ENCODE assay signal across 9 mouse cellular contexts in the genomic region with DNA sequence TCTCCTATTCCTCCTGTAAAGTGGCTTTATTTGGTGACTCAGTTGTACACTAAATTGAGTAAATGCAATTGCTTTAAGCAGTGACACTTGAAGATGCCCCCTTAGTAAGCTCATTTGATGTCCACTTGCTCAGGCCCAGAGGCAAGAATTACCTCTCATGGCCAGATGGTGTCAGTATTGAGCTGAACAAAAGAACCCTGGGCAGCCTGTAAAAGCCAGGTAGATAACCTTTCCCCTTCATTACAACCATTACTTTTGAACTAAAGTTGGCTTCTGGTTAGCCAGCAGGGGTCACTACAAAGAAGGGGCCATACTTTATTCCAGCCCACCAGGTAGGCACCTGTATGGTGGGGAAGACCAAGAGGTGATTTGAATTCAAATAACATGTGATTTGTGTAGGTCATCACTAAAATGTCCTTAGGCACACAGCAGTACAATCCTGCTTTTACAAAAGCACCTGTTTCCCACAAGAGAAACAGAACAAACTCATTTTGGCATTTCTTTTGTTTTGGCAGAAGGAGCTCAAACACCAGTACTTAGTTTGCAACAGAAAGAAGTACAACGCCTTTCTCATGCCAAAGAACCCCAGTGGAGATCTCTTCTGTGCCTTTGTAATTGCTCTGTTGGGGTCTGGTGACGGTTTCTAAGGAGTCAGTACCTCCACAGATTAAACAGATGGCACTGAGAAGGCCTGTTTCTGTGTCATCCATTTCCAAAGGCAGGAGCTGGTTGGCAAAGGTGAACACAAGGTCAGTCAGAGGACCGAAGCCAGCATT.
DNase-seq lines count a peak whose midpoint lies in the region; ATAC-seq lines count a peak whose summit lies in the region.
"Had no signal": no experiment of that assay in that cellular context is flagged by ENCODE, and none has a peak within 500 bp of the region (broad histone marks: within the 10 kb centered on the region; RNA-seq: fewer than 3 reads in every experiment).

No protein-coding gene starts in this region.

- H3K27me3 ChIP-seq in embryonic facial prominence, embryonic 11.5 days (ENCODE audit: control insufficient read depth, insufficient read depth, low read length) = no peaks in the 10 kb centered on the region
- H3K27me3 ChIP-seq in heart, embryonic 16.5 days (ENCODE audit: control insufficient read depth, insufficient read depth, low read length) = no peaks in the 10 kb centered on the region
- no peaks in the 10 kb centered on the region for H3K27me3 ChIP-seq in lung, embryonic 16.5 days (ENCODE audit: control insufficient read depth, insufficient read depth, low read depth, low read length)
- H3K27me3 ChIP-seq: liver, embryonic 15.5 days had no signal

- ATAC-seq in embryonic facial prominence, embryonic 11.5 days (replicated peaks; ENCODE audit: insufficient number of reproducible peaks, low FRiP score, low TSS enrichment, low read depth) = no peak
- no peak for ATAC-seq in heart, embryonic 16.5 days (replicated peaks; ENCODE audit: extremely low read depth, insufficient read depth, low FRiP score)
- ATAC-seq in lung, embryonic 16.5 days (ENCODE audit: low read depth) = peak; percentile 44

- H3K4me1 ChIP-seq in embryonic facial prominence, embryonic 11.5 days (ENCODE audit: control insufficient read depth, insufficient read depth, low read length) = no peaks in the 10 kb centered on the region
- H3K4me1 ChIP-seq in heart, embryonic 16.5 days (ENCODE audit: control insufficient read depth, insufficient read depth, low read length) = peaks cover 9% of the 10 kb centered on the region
- H3K4me1 ChIP-seq in lung, embryonic 16.5 days (replicated peaks; ENCODE audit: control insufficient read depth, insufficient read depth, low read length) = no peaks in the 10 kb centered on the region; the same call in 1 of the 2 replicates
- H3K4me1 ChIP-seq: liver, embryonic 15.5 days had no signal

- peak; percentile 71 for DNase-seq in gastrocnemius, adult 18-20 months (ENCODE audit: low spot score)
- DNase-seq in gastrocnemius, postnatal 25 days = no peak
- peak; percentile 26 for DNase-seq in adrenal gland, postnatal 25 days
- DNase-seq in embryonic facial prominence, embryonic 11.5 days (ENCODE audit: low spot score) = peak; percentile 76
- peak; percentile 69 for DNase-seq in kidney, postnatal 14 days
- peak; percentile 80 for DNase-seq in retina, postnatal 1 day

- no peaks in the 10 kb centered on the region for H3K9me3 ChIP-seq in embryonic facial prominence, embryonic 11.5 days (replicated peaks; ENCODE audit: control insufficient read depth, low read length)
- H3K9me3 ChIP-seq in heart, embryonic 16.5 days (replicated peaks; ENCODE audit: control insufficient read depth, low read length) = no peaks in the 10 kb centered on the region
- H3K9me3 ChIP-seq in lung, embryonic 16.5 days (ENCODE audit: control insufficient read depth, low read length) = no peaks in the 10 kb centered on the region
- H3K9me3 ChIP-seq: liver, embryonic 15.5 days had no signal

- no peak overlapping the region for H3K4me3 ChIP-seq in embryonic facial prominence, embryonic 11.5 days (ENCODE audit: low read depth, low read length)
- H3K4me3 ChIP-seq in heart, embryonic 16.5 days (ENCODE audit: low read length) = no peak overlapping the region
- H3K4me3 ChIP-seq in lung, embryonic 16.5 days (ENCODE audit: low read length) = no peak overlapping the region
- H3K4me3 ChIP-seq: liver, embryonic 15.5 days had no signal

- H3K4me2 ChIP-seq in embryonic facial prominence, embryonic 11.5 days (ENCODE audit: low read depth, low read length) = no peak overlapping the region
- no peak overlapping the region for H3K4me2 ChIP-seq in heart, embryonic 16.5 days (ENCODE audit: low read depth, low read length)
- no peak overlapping the region for H3K4me2 ChIP-seq in lung, embryonic 16.5 days (ENCODE audit: low read depth, low read length)
- H3K4me2 ChIP-seq: liver, embryonic 15.5 days had no signal

- H3K36me3 ChIP-seq in embryonic facial prominence, embryonic 11.5 days (replicated peaks; ENCODE audit: control insufficient read depth, insufficient read depth, low read depth, low read length) = no peaks in the 10 kb centered on the region; the same call in 1 of the 2 replicates
- peaks cover 14% of the 10 kb centered on the region for H3K36me3 ChIP-seq in heart, embryonic 16.5 days (ENCODE audit: control insufficient read depth, insufficient read depth)
- peaks cover 11% of the 10 kb centered on the region for H3K36me3 ChIP-seq in lung, embryonic 16.5 days (ENCODE audit: control insufficient read depth, insufficient read depth, low read length)

- no peak overlapping the region for H3K27ac ChIP-seq in embryonic facial prominence, embryonic 11.5 days (replicated peaks; ENCODE audit: low read depth, low read length)
- H3K27ac ChIP-seq in heart, embryonic 16.5 days (ENCODE audit: low read length) = peak overlapping the region; percentile 33
- H3K27ac ChIP-seq in lung, embryonic 16.5 days (ENCODE audit: low read length) = no peak overlapping the region
- H3K27ac ChIP-seq: liver, embryonic 15.5 days had no signal

- no peak overlapping the region for H3K9ac ChIP-seq in embryonic facial prominence, embryonic 11.5 days (replicated peaks; ENCODE audit: low read length)
- no peak overlapping the region for H3K9ac ChIP-seq in heart, embryonic 16.5 days (ENCODE audit: low read length)
- no peak overlapping the region for H3K9ac ChIP-seq in lung, embryonic 16.5 days (ENCODE audit: low read length)
- H3K9ac ChIP-seq: liver, embryonic 15.5 days had no signal

- 55% methylated on average over 3 of the region's 3 CpGs for WGBS in embryonic facial prominence, embryonic 11.5 days
- 64% methylated on average over 3 of the region's 3 CpGs for WGBS in heart, embryonic 16.5 days
- 69% methylated on average over 3 of the region's 3 CpGs for WGBS in lung, embryonic 16.5 days
